Mouse (Mus musculus) midbrain, embryonic 14.5 days (tissue): ENCODE measurements around the gene Cep70. TPM values are rescaled to one million over a fixed set of nuclear protein-coding genes. Genes with fewer than 3 reads are reported as not detected.

ENCODE experiments used
- ATAC-seq: fragments of 200-750 bp; cut with Nextera tagmentation; 2 replicates; pipeline ENCODE4 v1.8.0; 2017; ENCODE audit warnings: moderate number of reproducible peaks, moderate library complexity; ENCODE audit not compliant: low FRiP score, low TSS enrichment
- DNase-seq: peaks from one replicate; pipeline ENCODE4 v3.0.0-alpha.2; 2015
- H3K27ac ChIP-seq: fragments of 300-500 bp; sonication (generic); replicated peaks from 2 replicates; pipeline ENCODE4 v1.5.1; 2014; ENCODE audit warnings: mild to moderate bottlenecking, low read depth, low read length, moderate library complexity
- H3K27me3 ChIP-seq: fragments of 300-500 bp; sonication (generic); 2 replicates; pipeline ENCODE4 v1.6.1; 2014; ENCODE audit warnings: low read length, control low read depth, mixed read lengths; ENCODE audit not compliant: control insufficient read depth, insufficient read depth
- H3K36me3 ChIP-seq: fragments of 300-500 bp; sonication (generic); 2 replicates; pipeline ENCODE4 v1.6.1; 2014; ENCODE audit warnings: low read length, control low read depth; ENCODE audit not compliant: control insufficient read depth, insufficient read depth
- H3K4me1 ChIP-seq: fragments of 300-500 bp; sonication (generic); 2 replicates; pipeline ENCODE4 v1.6.1; 2014; ENCODE audit warnings: mild to moderate bottlenecking, antibody characterized with exemption, low read length, control low read depth; ENCODE audit not compliant: control insufficient read depth, insufficient read depth
- H3K4me2 ChIP-seq: fragments of 300-500 bp; sonication (generic); 2 replicates; pipeline ENCODE4 v1.6.1; 2014; ENCODE audit warnings: mild to moderate bottlenecking, low read length, moderate library complexity
- H3K4me3 ChIP-seq: fragments of 300-500 bp; sonication (generic); replicated peaks from 2 replicates; pipeline ENCODE4 v1.5.1; 2014; ENCODE audit warnings: low read depth, low read length
- H3K9ac ChIP-seq: fragments of 300-500 bp; sonication (generic); replicated peaks from 2 replicates; pipeline ENCODE4 v1.6.1; 2014; ENCODE audit warnings: mild to moderate bottlenecking, low read length, moderate library complexity
- H3K9me3 ChIP-seq: fragments of 300-500 bp; sonication (generic); 2 replicates; pipeline ENCODE4 v1.6.1; 2016; ENCODE audit warnings: low read length, control low read depth, mixed read lengths; ENCODE audit not compliant: control insufficient read depth
- WGBS: fragments of 180-500 bp; shearing (Covaris S2); extraction: QIAGEN DNeasy Blood & Tissue Kit; methylation state at CpG from one replicate; pipeline ENCODE4 v1.1.7; 2014; 5-methylcytosine and 5-hydroxymethylcytosine counted together
- polyA plus RNA-seq: library from polyadenylated mRNA; unstranded; fragments of >200 nt; fragmentation: Nextera tagmentation; extraction: Ambion mirVana; gene quantifications from 2 replicates; pipeline ENCODE4 v1.2.1, GENCODE M21; 2014

Cep70 gene
- polyA plus RNA-seq, 1 experiment from 2014 or later = 72.1 TPM

DNA sequence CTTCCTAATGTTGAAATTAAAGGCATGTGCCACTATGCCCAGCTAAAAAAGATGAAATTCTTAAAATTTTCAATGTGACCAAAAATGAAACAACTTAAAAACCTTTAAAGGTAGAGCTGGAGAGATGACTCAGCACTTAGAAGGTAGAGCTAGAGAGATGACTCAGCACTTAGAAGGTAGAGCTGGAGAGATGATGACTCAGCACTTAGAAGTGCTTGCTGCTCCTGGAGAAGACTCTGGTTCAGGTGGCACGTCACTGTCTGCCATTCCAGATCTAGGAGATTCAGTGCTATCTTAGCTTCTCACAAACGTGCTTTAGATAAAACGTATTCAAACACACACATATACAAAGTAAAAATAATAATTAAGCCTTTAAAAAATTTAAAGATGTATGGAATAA is 13.7 kb downstream of the Cep70 start:
- Histone ChIP-seq H3K9ac (no peak overlapping the region), H3K27ac (no peak overlapping the region), H3K4me2 (no peak overlapping the region), H3K4me3 (no peak overlapping the region), H3K9me3 (no peaks in the 10 kb centered on the region), H3K36me3 (peaks cover 63% of the 10 kb centered on the region), H3K27me3 (no peaks in the 10 kb centered on the region), H3K4me1 (no peaks in the 10 kb centered on the region)
- WGBS = 90% methylated on average over 3 of the region's 3 CpGs
- no peak for ATAC-seq
- DNase-seq = no peak

DNA sequence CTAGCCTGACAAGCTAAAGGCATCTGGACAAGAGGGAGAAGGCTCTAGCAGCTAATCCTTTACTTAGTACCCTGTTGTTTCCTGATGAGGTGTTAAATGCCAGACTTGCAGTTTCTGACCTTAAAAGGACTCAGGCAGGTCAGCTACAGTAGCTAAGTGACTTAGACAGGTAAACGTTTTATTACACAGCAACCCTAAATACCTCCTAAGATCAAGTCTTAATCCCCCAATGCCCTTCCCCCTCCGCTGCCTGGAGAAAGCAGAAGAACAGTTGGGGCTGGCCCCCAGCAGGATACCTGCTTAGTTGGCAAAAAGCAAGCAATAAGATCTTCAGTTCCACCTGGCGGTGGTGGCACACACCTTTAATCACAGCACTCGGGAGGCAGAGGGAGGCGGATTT is 15.7 kb downstream of the Cep70 start:
- Histone ChIP-seq H3K27ac (no peak overlapping the region), H3K4me3 (no peak overlapping the region), H3K9me3 (no peaks in the 10 kb centered on the region), H3K4me1 (no peaks in the 10 kb centered on the region), H3K4me2 (no peak overlapping the region), H3K27me3 (no peaks in the 10 kb centered on the region), H3K9ac (no peak overlapping the region), H3K36me3 (peaks cover 73% of the 10 kb centered on the region)
- no peak for ATAC-seq
- 77% methylated on average over 5 of the region's 5 CpGs for WGBS
- no peak for DNase-seq

DNA sequence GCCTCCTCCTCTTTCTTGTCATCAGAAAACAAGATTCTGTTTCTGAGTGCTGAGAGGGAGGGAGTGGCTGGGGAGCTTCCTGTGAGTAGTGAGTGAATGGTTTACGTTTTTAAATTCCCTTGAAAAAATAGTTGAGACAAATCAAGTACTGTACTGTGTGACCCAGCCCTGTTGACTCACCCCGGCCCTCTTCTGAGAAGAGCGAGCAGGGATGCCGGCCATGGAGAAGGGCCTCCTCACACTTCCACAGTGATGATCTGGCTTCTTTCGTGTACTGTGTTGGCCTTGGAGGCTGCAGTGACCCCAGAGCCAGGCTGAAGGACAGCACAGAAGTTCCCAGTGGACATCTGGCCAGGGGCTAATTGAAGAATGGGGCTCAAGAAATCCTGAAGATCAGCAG is 61.1 kb downstream of the Cep70 start:
- Histone ChIP-seq H3K4me3 (no peak overlapping the region), H3K4me2 (no peak overlapping the region), H3K36me3 (peaks cover 69% of the 10 kb centered on the region), H3K4me1 (no peaks in the 10 kb centered on the region), H3K9me3 (no peaks in the 10 kb centered on the region), H3K27ac (no peak overlapping the region), H3K27me3 (no peaks in the 10 kb centered on the region), H3K9ac (no peak overlapping the region)
- WGBS = 96% methylated on average over 5 of the region's 5 CpGs
- DNase-seq = no peak
- no peak for ATAC-seq

DNA sequence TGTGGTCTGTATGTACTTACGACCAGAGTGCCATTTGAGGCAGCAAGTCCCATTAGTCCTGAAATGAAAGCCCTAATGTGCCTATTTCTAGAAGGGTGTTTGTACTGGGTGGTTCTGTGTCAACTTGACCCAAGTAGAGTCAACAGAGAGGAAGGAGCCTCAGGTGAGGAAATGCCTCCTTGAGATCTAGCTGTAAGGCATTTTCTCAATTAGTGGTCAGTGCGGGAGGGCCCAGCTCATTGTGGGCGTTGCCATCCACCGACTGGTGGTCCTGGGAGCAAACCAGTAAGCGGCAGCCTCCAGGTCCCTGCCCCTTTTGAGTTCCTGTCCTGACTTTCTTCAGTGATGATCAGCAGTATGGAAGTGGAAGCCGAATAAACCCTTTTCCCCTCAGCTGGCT is 63.1 kb downstream of the Cep70 start:
- ATAC-seq (no peak), DNase-seq (no peak)
- no peak overlapping the region for H3K4me3 ChIP-seq
- WGBS = 88% methylated on average over 6 of the region's 6 CpGs
- H3K36me3 ChIP-seq = peaks cover 72% of the 10 kb centered on the region
- no peak overlapping the region for H3K27ac ChIP-seq
- H3K4me2 ChIP-seq = no peak overlapping the region
- no peaks in the 10 kb centered on the region for H3K27me3 ChIP-seq
- no peak overlapping the region for H3K9ac ChIP-seq
- no peaks in the 10 kb centered on the region for H3K9me3 ChIP-seq
- no peaks in the 10 kb centered on the region for H3K4me1 ChIP-seq

DNA sequence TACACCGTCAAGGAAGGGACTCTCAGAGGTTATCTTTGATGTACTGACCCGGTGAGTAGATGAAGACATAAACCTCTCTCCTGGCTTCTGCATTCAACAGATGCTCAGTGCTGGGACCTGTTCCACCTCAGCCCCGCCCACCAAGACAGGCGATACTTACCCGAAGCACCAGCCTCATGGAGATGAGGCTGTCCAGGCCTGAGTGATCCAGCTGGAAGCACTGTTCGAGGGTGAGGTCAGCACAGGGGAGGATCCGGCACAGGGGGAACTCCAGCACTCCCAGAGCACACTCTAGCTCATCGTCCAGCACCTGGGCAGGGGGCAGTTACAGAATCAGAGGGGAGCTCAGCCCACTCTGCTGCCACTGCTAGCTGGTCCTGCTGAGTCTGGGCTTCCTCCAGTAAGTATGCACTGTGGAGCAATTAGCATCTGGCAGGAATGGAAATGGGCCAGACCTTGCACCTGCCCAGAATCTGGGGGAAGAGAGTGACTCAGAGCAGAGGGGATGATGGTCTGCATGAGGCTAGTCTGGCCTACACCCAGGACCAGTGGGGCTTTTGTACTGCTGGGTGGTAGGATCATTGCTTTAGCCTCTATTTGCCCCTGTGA is 76.3 kb downstream of the Cep70 start:
- Histone ChIP-seq H3K9me3 (no peaks in the 10 kb centered on the region), H3K4me2 (no peak overlapping the region), H3K4me1 (no peaks in the 10 kb centered on the region), H3K9ac (no peak overlapping the region), H3K36me3 (no peaks in the 10 kb centered on the region), H3K27ac (no peak overlapping the region), H3K4me3 (no peak overlapping the region), H3K27me3 (no peaks in the 10 kb centered on the region)
- DNase-seq (peak; percentile 8), ATAC-seq (no peak)
- WGBS = 57% methylated on average over 8 of the region's 8 CpGs

DNA sequence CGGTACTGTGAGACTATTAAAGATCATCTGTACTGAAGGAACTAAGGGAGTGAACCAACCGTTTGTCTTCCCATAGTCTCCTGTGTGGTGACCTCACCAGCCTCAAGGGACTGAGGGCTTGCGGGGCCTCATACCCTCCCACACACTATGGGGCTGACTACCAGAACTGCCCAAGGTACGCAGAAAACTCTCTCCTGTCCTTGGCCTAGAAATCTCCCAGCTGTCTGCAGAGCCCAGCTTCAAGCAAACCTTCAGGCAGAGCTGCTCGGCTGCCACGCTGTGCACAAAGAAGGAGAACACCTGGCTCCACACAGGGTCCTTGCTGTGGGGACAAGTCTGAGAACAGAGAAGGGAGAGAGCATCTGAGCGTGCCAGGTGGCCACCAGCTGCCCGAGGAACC is 76.8 kb downstream of the Cep70 start:
- no peaks in the 10 kb centered on the region for H3K36me3 ChIP-seq
- no peaks in the 10 kb centered on the region for H3K4me1 ChIP-seq
- H3K4me3 ChIP-seq = no peak overlapping the region
- no peak for DNase-seq
- H3K27me3 ChIP-seq = no peaks in the 10 kb centered on the region
- no peaks in the 10 kb centered on the region for H3K9me3 ChIP-seq
- H3K27ac ChIP-seq = no peak overlapping the region
- no peak for ATAC-seq
- no peak overlapping the region for H3K4me2 ChIP-seq
- H3K9ac ChIP-seq = no peak overlapping the region
- WGBS = 82% methylated on average over 8 of the region's 8 CpGs

DNA sequence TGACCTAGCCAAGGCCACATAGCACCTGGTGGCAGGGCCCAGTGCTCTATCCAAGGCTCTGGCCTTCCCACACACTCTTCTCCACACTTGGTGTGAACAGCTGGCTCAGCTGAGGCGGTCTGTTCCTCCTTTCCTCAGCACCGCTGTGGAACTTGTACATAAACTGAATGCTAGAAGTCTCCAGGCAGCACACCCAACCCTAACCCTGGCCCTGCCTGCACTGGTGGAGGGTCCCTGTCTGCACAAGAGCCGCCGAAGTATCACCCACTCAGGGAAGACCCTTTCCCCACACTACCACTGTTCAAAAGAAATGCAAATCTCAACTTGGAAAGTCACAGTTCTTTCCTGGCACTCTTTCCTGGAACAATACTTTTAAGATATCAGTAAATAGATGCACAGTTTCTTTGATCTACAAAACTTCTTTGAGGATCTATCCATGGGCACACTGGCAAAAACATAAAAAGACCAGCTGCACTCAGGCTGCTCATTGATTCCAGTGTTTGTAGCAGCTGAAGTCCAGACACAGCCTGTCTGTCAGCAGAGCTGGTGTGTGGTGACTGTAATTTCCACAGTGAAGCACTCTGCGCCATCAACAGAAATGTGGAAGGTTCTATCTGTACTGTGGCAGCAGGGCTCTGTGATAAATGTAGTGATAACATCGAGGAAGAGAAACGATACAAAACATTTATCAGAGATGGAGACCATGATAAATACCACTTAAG is 82.2 kb downstream of the Cep70 start:
- ATAC-seq (no peak), DNase-seq (peak; percentile 18)
- Histone ChIP-seq H3K27ac (no peak overlapping the region), H3K4me2 (no peak overlapping the region), H3K9ac (no peak overlapping the region), H3K27me3 (no peaks in the 10 kb centered on the region), H3K4me1 (0 out of 2 replicates have a peak, but pooled peaks cover 8% of the 10 kb centered on the region), H3K36me3 (no peaks in the 10 kb centered on the region), H3K4me3 (no peak overlapping the region), H3K9me3 (no peaks in the 10 kb centered on the region)
- 83% methylated on average over 7 of the region's 7 CpGs for WGBS

DNA sequence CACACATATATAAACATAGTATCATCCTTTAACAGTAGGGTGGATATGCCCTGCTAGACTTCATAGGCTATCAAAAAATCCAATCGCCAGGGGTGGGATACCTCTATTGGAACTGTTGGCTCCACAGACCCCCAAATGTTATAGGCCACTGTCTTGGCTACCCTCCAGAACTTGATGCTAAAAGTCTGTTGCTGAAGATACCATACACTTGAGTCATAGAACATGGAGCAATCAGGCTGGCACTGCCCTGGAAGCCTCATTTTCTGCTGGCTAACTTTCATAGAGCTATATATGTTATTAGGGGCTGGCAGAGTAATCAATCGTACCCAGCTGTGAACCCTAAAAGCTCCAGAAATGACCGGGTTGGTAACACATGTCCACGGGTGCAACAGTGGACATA is 82.8 kb downstream of the Cep70 start:
- no peak overlapping the region for H3K27ac ChIP-seq
- 0 out of 2 replicates have a peak, but pooled peaks cover 8% of the 10 kb centered on the region for H3K4me1 ChIP-seq
- no peak overlapping the region for H3K9ac ChIP-seq
- WGBS = 89% methylated on average over 4 of the region's 4 CpGs
- H3K36me3 ChIP-seq = no peaks in the 10 kb centered on the region
- H3K9me3 ChIP-seq = no peaks in the 10 kb centered on the region
- H3K27me3 ChIP-seq = no peaks in the 10 kb centered on the region
- DNase-seq (no peak), ATAC-seq (no peak)
- no peak overlapping the region for H3K4me3 ChIP-seq
- H3K4me2 ChIP-seq = no peak overlapping the region

DNA sequence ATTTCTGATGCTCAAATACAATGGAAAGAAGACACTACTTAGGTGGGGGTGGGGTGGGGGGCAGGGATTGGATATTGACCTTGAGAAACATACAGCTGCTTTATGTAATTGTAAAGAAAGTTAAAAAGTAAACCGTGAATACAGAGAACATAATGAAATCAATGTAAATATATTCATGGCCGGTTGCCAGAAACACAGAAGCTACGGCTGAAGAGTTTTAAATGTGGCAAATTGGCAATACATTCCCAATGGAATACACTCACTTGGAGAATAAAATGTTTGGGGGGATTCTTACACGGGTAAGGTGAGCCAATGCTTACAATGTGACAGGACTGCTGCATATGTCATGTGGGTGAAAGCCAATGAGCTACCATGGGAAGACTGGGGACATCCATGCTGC is 83.7 kb downstream of the Cep70 start:
- H3K4me2 ChIP-seq = no peak overlapping the region
- H3K36me3 ChIP-seq = no peaks in the 10 kb centered on the region
- no peak for ATAC-seq
- H3K4me1 ChIP-seq = 0 out of 2 replicates have a peak, but pooled peaks cover 8% of the 10 kb centered on the region
- H3K27me3 ChIP-seq = no peaks in the 10 kb centered on the region
- 43% methylated on average over 4 of the region's 4 CpGs for WGBS
- H3K9me3 ChIP-seq = no peaks in the 10 kb centered on the region
- H3K4me3 ChIP-seq = no peak overlapping the region
- no peak overlapping the region for H3K27ac ChIP-seq
- peak; percentile 63 for DNase-seq
- no peak overlapping the region for H3K9ac ChIP-seq
